Mouse (Mus musculus): ENCODE data around the gene Wars.

DNA sequence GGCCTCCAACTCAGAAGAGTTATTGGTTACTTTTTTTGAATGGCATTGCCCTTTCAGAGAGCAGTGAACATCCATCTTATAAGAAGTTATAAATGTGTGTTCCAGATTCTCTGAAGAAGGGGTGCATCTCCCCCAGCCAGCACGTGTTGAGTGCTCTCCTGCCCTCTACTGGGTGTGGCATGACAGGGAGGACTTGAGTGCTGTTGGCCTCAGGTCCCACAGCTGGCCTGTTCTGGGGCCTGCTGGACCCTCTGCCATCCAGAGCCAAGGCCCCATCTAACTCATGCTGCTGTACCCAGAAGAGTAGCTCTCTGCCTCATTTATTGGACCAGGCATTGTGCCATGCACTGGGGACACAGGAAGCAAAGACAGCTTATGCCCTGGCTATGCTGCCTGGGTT, 46.3 kb upstream of the Wars start:
- TF ChIP-seq CTCF (IDR thresholded peaks at IDR 0.05; ENCODE audit: low read depth, low read length) (no peak), POLR2A (IDR thresholded peaks at IDR 0.05; ENCODE audit: extremely low read depth, insufficient read depth, low read length) (no peak)
